Mouse (Mus musculus) hindbrain, embryonic 15.5 days (tissue): ENCODE results near the gene Gm20388. TPM values are rescaled to one million over a fixed set of nuclear protein-coding genes. Genes with fewer than 3 reads are reported as not detected.

Experiments
- ATAC-seq: fragments of 200-750 bp; cut with Nextera tagmentation; 2 replicates; pipeline ENCODE4 v1.8.0; 2017; ENCODE audit warnings: low read depth, moderate number of reproducible peaks, moderate TSS enrichment; ENCODE audit not compliant: low FRiP score
- H3K27ac ChIP-seq: fragments of 300-500 bp; sonication (generic); replicated peaks from 2 replicates; pipeline ENCODE4 v1.5.1; 2015; ENCODE audit warnings: mild to moderate bottlenecking, inconsistent platforms
- H3K27me3 ChIP-seq: fragments of 300-500 bp; sonication (generic); 2 replicates; pipeline ENCODE4 v1.6.1; 2015; ENCODE audit warnings: control low read depth, inconsistent platforms
- H3K36me3 ChIP-seq: fragments of 300-500 bp; sonication (generic); 2 replicates; pipeline ENCODE4 v1.6.1; 2015; ENCODE audit warnings: control low read depth, inconsistent platforms
- H3K4me1 ChIP-seq: fragments of 300-500 bp; sonication (generic); replicated peaks from 2 replicates; pipeline ENCODE4 v1.6.1; 2015; ENCODE audit warnings: control low read depth, inconsistent platforms
- H3K4me2 ChIP-seq: fragments of 300-500 bp; sonication (generic); 2 replicates; pipeline ENCODE4 v1.6.1; 2015; ENCODE audit warnings: moderate library complexity, mild to moderate bottlenecking, inconsistent platforms
- H3K4me3 ChIP-seq: fragments of 300-500 bp; sonication (generic); 2 replicates; pipeline ENCODE4 v1.5.1; 2015; ENCODE audit warnings: mild to moderate bottlenecking, inconsistent platforms
- H3K9ac ChIP-seq: fragments of 300-500 bp; sonication (generic); 2 replicates; pipeline ENCODE4 v1.6.1; 2015; ENCODE audit warnings: inconsistent platforms
- H3K9me3 ChIP-seq: fragments of 300-500 bp; sonication (generic); 2 replicates; pipeline ENCODE4 v1.6.1; 2016; ENCODE audit warnings: control low read depth, inconsistent platforms
- WGBS: fragments of 180-500 bp; shearing (Covaris S2); methylation state at CpG from one replicate; pipeline ENCODE4 v1.1.7; 2015; 5-methylcytosine and 5-hydroxymethylcytosine counted together
- polyA plus RNA-seq: library from polyadenylated mRNA; unstranded; fragments of >200 nt; fragmentation: Nextera tagmentation; extraction: Ambion mirVana; gene quantifications from 2 replicates; pipeline ENCODE4 v1.2.1, GENCODE M21; 2015

Gene Gm20388
- polyA plus RNA-seq, 1 experiment from 2014 or later, result 5.4 TPM

DNA sequence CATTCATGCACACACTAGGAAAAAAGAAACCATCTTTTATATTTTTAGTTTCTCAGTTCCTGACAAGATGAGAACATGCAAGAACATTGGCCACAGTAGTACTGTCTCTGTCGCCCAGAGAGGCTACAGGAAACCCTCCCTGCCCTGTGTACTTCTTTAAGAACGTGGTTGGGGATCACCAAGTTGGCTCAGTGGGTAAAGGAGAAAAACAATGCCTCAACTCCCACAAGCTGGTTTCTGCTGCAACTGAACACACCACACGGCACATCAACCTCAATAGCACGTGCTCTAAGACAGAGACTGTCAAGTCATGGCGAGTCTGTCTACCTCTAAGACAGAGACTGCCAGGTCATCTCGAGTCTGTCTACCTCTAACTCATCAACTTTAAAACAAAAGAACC is 3042.4 kb downstream of the Gm20388 start:
- WGBS, result 88% methylated on average over 6 of the region's 6 CpGs
- Histone ChIP-seq H3K9me3 (no peaks in the 10 kb centered on the region), H3K27ac (no peak overlapping the region), H3K4me2 (no peak overlapping the region), H3K27me3 (no peaks in the 10 kb centered on the region), H3K9ac (no peak overlapping the region), H3K36me3 (no peaks in the 10 kb centered on the region), H3K4me3 (no peak overlapping the region), H3K4me1 (peaks cover 17% of the 10 kb centered on the region)
- ATAC-seq, result no peak

DNA sequence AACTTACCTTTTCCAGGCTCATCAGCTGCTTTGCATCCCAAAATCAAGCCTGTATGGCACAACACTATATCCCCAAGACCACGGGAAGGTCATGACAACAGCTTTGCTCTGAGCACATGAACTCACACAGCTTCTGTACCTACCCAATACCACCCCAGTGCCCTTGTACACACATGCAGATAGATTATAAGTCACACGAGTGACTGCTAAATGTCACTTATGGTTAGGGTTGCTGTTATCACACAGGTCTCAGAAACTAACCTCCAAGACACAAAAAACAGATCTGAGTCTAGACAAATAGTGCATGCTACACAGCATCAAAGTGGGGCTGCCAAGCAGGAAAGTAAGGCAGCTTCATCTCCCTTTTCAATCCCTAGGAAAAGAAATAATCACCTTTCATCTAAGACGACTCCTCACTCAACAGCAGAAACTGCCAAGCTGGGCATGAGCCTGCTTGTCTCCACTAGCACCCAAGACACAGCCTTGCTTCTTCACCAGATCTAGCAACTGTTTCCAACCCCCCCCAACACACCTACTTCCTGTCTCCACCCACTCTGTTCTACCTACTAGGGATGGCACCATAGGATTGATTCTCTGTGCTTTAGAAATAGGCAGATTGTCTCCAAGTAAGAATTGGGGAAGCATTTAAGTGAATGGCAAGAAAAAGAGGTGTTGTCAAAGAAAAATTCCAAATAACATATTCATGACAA is 3043.6 kb downstream of the Gm20388 start:
- Histone ChIP-seq H3K4me2 (no peak overlapping the region), H3K27ac (no peak overlapping the region), H3K36me3 (no peaks in the 10 kb centered on the region), H3K9ac (no peak overlapping the region), H3K4me3 (no peak overlapping the region), H3K27me3 (no peaks in the 10 kb centered on the region), H3K4me1 (peaks cover 14% of the 10 kb centered on the region), H3K9me3 (no peaks in the 10 kb centered on the region)
- WGBS, result 87% methylated on average over 3 of the region's 3 CpGs
- no peak for ATAC-seq

DNA sequence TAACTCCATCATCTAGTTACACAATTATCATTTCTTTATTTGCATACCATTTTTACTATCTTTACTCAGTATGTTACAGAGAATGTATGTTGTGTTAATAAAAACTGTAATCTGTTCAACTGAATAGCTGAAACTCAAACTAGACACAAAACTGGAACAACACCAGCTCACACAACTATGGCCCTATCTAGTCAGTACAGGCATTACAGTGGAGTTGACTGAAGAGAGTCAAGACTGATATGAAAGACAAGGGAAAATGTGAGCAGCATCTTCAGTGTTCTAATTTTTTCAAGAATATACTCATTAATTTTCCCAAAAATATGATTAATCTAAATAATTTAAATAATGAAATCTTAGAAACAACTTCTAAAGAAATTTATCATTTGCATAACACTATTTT is 3044.6 kb downstream of the Gm20388 start:
- H3K36me3 ChIP-seq, result no peaks in the 10 kb centered on the region
- peaks cover 4% of the 10 kb centered on the region; the same call in 1 of the 2 replicates for H3K4me1 ChIP-seq
- no peak overlapping the region for H3K4me2 ChIP-seq
- no peak overlapping the region for H3K9ac ChIP-seq
- H3K4me3 ChIP-seq, result no peak overlapping the region
- no peaks in the 10 kb centered on the region for H3K27me3 ChIP-seq
- H3K9me3 ChIP-seq, result no peaks in the 10 kb centered on the region
- no peak overlapping the region for H3K27ac ChIP-seq
- ATAC-seq, result no peak

GRCm38 (mm10) chr8:122955997-122956396 is 3045.4 kb downstream of the Gm20388 start:
- 0 out of 2 replicates have a peak, but pooled peaks cover 2% of the 10 kb centered on the region for H3K4me1 ChIP-seq
- no peaks in the 10 kb centered on the region for H3K27me3 ChIP-seq
- no peaks in the 10 kb centered on the region for H3K9me3 ChIP-seq
- no peak overlapping the region for H3K9ac ChIP-seq
- no peaks in the 10 kb centered on the region for H3K36me3 ChIP-seq
- no peak overlapping the region for H3K4me2 ChIP-seq
- no peak for ATAC-seq
- 87% methylated on average over 3 of the region's 3 CpGs for WGBS
- H3K4me3 ChIP-seq, result no peak overlapping the region
- no peak overlapping the region for H3K27ac ChIP-seq

DNA sequence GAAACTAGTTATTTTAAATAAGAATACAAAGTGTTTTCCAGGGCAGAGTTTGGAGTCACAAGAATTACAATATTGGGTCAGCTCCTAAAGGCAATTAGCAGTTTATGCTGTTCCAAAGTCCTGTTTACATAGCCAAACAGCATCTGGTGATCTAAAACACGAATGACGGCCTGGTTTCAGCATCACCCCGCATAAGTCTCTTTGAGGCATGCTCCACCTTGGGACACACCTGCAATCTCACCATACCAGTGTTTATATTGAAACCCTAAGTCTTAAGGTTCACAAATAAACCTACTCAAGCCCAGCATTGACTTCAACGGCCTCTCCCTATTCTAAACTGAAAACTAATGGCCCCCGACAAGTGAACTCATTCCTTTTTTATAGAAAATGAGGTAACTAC is 3049.7 kb downstream of the Gm20388 start:
- H3K4me3 ChIP-seq, result no peak overlapping the region
- H3K27ac ChIP-seq, result no peak overlapping the region
- H3K9me3 ChIP-seq, result no peaks in the 10 kb centered on the region
- no peak for ATAC-seq
- WGBS, result 86% methylated on average over 5 of the region's 5 CpGs
- H3K9ac ChIP-seq, result no peak overlapping the region
- no peaks in the 10 kb centered on the region for H3K27me3 ChIP-seq
- H3K36me3 ChIP-seq, result no peaks in the 10 kb centered on the region
- H3K4me2 ChIP-seq, result no peak overlapping the region
- H3K4me1 ChIP-seq, result peaks cover 10% of the 10 kb centered on the region; the same call in 1 of the 2 replicates

DNA sequence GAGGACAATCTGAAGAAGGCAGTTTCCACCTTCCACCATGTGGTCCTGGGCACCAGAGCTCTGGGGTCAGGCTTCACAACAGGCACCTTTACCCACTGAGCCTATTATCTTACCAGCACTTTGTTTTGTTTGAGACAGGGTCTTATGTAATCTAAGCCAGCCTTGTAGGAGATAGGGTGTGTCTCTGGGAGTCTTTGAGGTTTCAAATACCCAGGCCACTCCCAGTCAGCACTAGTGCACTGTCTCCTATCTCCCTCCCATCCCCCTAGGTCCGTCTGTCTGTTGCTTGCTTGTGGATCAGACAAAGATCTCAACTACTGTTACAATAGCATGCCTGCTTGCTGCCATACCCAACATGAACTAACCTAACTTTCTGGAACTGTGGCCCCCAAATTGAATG is 3050.3 kb downstream of the Gm20388 start:
- H3K4me2 ChIP-seq, result no peak overlapping the region
- H3K36me3 ChIP-seq, result no peaks in the 10 kb centered on the region
- 44% methylated on average over 1 of the region's 1 CpGs for WGBS
- no peak overlapping the region for H3K4me3 ChIP-seq
- no peak overlapping the region for H3K27ac ChIP-seq
- H3K9me3 ChIP-seq, result no peaks in the 10 kb centered on the region
- peaks cover 7% of the 10 kb centered on the region; the same call in 1 of the 2 replicates for H3K4me1 ChIP-seq
- no peak for ATAC-seq
- no peak overlapping the region for H3K9ac ChIP-seq
- no peaks in the 10 kb centered on the region for H3K27me3 ChIP-seq

DNA sequence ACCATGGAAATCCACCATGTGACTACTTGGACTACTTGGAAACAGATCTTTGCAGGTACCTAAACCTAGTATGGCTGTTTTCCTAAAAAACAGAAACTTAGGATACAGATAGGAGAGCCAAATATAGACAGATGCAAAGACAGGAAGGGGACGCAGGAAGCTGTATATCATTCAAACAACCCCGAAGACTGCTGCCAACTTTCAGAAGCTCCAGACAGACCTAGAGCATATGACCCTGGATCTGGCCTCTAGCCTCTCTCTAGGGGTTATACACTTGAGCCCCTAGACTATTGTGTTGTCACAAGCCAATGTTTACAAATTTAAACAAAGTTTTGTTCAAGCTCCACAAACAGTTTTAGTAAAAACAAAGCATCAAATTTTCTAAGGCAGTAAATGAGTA is 3050.8 kb downstream of the Gm20388 start:
- WGBS, result 69% methylated on average over 2 of the region's 2 CpGs
- Histone ChIP-seq H3K9me3 (no peaks in the 10 kb centered on the region), H3K27ac (no peak overlapping the region), H3K27me3 (no peaks in the 10 kb centered on the region), H3K4me3 (no peak overlapping the region), H3K9ac (no peak overlapping the region), H3K36me3 (no peaks in the 10 kb centered on the region), H3K4me2 (no peak overlapping the region), H3K4me1 (peaks cover 7% of the 10 kb centered on the region; the same call in 1 of the 2 replicates)
- ATAC-seq, result no peak

GRCm38 (mm10) chr8:122962046-122962445 is 3051.4 kb downstream of the Gm20388 start:
- WGBS, result 52% methylated on average over 5 of the region's 5 CpGs
- Histone ChIP-seq H3K27me3 (no peaks in the 10 kb centered on the region), H3K4me3 (no peak overlapping the region), H3K9ac (no peak overlapping the region), H3K27ac (no peak overlapping the region), H3K36me3 (no peaks in the 10 kb centered on the region), H3K4me1 (peaks cover 7% of the 10 kb centered on the region; the same call in 1 of the 2 replicates), H3K9me3 (no peaks in the 10 kb centered on the region), H3K4me2 (no peak overlapping the region)
- no peak for ATAC-seq

DNA sequence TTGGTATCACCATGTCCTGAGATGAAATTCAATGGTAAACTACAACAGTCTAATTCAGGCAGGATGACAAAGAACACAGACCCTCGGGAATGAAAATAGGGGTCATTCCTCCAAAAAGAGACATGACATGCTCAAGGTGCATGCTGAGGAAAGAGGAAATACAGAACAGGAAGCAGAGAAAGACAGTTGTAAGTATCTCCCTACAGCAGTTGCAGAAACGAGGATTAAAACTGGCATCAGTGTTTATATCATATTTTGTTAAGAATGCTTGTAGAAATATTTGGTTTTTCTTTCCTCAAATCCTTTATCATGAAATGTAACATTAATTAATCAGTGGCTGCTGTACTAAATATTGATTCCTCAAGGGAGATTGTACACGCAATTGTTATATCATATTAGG is 3056.0 kb downstream of the Gm20388 start:
- Histone ChIP-seq H3K36me3 (no peaks in the 10 kb centered on the region), H3K9ac (no peak overlapping the region), H3K27me3 (no peaks in the 10 kb centered on the region), H3K4me3 (no peak overlapping the region), H3K9me3 (no peaks in the 10 kb centered on the region), H3K27ac (no peak overlapping the region), H3K4me2 (no peak overlapping the region), H3K4me1 (peaks cover 7% of the 10 kb centered on the region; the same call in 1 of the 2 replicates)
- WGBS, result 78% methylated on average over 3 of the region's 3 CpGs
- ATAC-seq, result no peak

DNA sequence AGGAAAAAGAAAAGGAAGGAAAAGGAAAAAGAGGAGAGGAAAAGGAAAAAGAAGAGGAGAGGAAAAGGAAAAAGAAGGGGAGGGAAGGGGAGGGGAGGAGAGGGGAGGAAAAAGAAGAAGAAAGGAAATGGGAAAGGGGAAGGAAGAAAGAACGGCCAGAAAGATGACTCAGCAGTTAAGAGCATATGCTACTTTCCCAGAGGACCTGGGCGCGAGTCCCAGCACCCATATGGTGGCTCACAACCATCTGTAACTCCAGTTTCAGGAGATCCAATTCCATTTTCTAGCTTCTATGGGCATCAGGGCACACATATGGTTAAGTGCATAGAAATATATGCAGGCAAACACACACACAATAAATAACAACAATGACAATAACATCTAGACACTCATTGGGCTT is 3057.5 kb downstream of the Gm20388 start:
- H3K9me3 ChIP-seq, result no peaks in the 10 kb centered on the region
- H3K27ac ChIP-seq, result no peak overlapping the region
- H3K36me3 ChIP-seq, result no peaks in the 10 kb centered on the region
- H3K4me1 ChIP-seq, result no peaks in the 10 kb centered on the region
- no peak overlapping the region for H3K4me3 ChIP-seq
- no peak for ATAC-seq
- H3K9ac ChIP-seq, result no peak overlapping the region
- H3K27me3 ChIP-seq, result no peaks in the 10 kb centered on the region
- H3K4me2 ChIP-seq, result no peak overlapping the region
- WGBS, result 94% methylated on average over 3 of the region's 3 CpGs

- no peak overlapping the region for H3K9ac ChIP-seq
- H3K4me1 ChIP-seq, result no peaks in the 10 kb centered on the region
- 95% methylated on average over 3 of the region's 3 CpGs for WGBS
- H3K4me2 ChIP-seq, result no peak overlapping the region
- ATAC-seq, result no peak
- no peak overlapping the region for H3K4me3 ChIP-seq
- no peak overlapping the region for H3K27ac ChIP-seq
- no peaks in the 10 kb centered on the region for H3K9me3 ChIP-seq
- H3K27me3 ChIP-seq, result no peaks in the 10 kb centered on the region
- H3K36me3 ChIP-seq, result no peaks in the 10 kb centered on the region
These were observed 3059.5 kb downstream of the Gm20388 start for GRCm38 (mm10) chr8:122969964-122970620.

- Histone ChIP-seq H3K36me3 (no peaks in the 10 kb centered on the region), H3K4me3 (no peak overlapping the region), H3K27me3 (no peaks in the 10 kb centered on the region), H3K9me3 (no peaks in the 10 kb centered on the region), H3K4me1 (peaks cover 18% of the 10 kb centered on the region), H3K9ac (no peak overlapping the region), H3K27ac (no peak overlapping the region), H3K4me2 (no peak overlapping the region)
- no peak for ATAC-seq
- WGBS, result 95% methylated on average over 4 of the region's 4 CpGs
These were observed 3065.4 kb downstream of the Gm20388 start for GRCm38 (mm10) chr8:122976046-122976445.
